Mouse (Mus musculus): ENCODE measurements around the gene Vtn.

DNA sequence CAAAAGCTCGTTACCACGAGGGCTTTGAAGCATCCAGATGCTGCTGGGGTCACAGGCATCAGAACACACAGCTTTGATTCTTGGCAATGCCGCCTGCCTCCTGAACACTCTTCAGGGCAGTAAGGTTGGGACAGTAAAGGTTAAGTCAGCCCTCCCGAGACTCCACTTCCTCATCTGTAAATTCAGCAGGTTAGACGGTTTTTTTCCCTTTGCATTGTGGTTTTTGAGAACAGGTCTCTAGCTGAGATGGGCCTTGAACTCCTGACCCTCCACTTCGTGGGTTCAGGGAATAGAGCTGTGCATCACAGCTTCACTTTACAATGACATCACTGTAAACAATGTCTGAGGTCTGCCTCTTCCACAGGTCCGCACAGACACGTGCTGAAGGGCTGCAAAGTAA lies 46.3 kb downstream of the Vtn start:
- TF ChIP-seq POLR2A (IDR thresholded peaks at IDR 0.05; ENCODE audit: insufficient read depth, low read length), result no peak
- TF ChIP-seq CTCF (IDR thresholded peaks at IDR 0.05; ENCODE audit: low read depth, low read length), result no peak
